Mouse (Mus musculus): ENCODE results near the gene Stpg3. TPM values are rescaled to one million over a fixed set of nuclear protein-coding genes. Genes with fewer than 3 reads are reported as not detected.

The Stpg3 gene
- not detected in 2 replicates for polyA plus RNA-seq (2012)

- no peak for TF ChIP-seq GATA1 (IDR thresholded peaks at IDR 0.05; ENCODE audit: low read length)
These were observed at the start of gene Stpg3 for GRCm38 (mm10) chr2:25214444-25214843. Gene Stpg3 (minus strand): TSS chr2:25214637.

DNA sequence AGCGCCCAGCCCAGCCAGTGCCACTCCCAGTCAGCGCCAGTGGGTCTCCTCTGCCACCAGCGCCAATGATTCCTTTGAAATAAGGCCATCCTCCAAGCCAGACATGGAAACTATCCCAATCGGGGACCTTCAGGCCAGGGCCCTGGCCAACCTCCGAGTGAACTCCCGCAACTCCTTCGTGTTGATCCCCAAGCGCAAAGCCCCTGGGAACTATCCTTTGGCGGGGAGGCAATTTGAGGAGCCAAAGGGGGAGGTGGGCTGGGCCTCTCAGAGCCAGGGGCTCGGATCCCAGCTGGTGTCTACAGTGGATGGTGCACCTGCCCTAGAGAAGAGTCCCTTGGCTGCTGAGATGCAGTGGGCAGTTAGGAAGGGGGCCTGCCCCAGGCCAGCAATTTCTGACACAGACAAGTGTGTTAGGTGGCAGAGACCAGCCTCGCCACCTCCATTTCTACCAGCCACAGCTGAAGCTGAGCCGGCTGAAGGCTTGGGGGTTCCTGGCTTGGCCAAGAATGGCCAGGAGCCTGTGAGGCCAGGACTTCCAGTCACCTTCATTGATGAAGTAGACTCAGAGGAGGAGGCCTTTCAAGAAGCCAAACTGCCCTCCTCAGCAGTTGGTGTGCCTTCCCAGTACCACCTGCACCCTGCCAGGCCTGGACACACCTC is 49.3 kb upstream of the Stpg3 start:
- TF ChIP-seq GATA1 (IDR thresholded peaks at IDR 0.05; ENCODE audit: low read length), result no peak

- TF ChIP-seq GATA1 (IDR thresholded peaks at IDR 0.05; ENCODE audit: low read length), result no peak
These were observed 48.6 kb upstream of the Stpg3 start for GRCm38 (mm10) chr2:25262795-25263622.

- no peak for TF ChIP-seq GATA1 (IDR thresholded peaks at IDR 0.05; ENCODE audit: low read length)
These were observed 47.9 kb upstream of the Stpg3 start, which contains the start of gene Tprn for GRCm38 (mm10) chr2:25262291-25262767. Gene Tprn (plus strand): TSS chr2:25262618.

- no peak for TF ChIP-seq GATA1 (IDR thresholded peaks at IDR 0.05; ENCODE audit: low read length)
These were observed 47.4 kb upstream of the Stpg3 start for GRCm38 (mm10) chr2:25261870-25262269.

DNA sequence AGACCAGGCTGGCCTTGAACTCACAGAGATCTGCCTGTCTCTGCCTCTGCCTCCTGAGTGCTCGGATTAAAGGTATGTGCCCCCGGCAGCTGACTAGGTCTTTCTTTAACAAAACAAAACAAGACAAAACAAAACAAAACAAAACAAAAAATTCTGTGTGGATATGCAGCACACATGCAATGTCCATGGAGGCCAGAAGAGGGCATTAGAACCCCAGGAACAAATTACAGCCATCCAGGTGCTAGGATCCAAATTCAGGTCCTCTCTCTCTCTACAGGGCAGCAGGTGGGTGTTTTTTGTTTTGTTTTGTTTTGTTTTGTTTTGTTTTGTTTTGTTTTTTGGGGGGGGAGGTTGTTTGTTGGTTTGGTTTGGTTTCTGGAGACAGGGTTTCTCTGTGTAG is 44.5 kb upstream of the Stpg3 start:
- no peak for TF ChIP-seq GATA1 (IDR thresholded peaks at IDR 0.05; ENCODE audit: low read length)

DNA sequence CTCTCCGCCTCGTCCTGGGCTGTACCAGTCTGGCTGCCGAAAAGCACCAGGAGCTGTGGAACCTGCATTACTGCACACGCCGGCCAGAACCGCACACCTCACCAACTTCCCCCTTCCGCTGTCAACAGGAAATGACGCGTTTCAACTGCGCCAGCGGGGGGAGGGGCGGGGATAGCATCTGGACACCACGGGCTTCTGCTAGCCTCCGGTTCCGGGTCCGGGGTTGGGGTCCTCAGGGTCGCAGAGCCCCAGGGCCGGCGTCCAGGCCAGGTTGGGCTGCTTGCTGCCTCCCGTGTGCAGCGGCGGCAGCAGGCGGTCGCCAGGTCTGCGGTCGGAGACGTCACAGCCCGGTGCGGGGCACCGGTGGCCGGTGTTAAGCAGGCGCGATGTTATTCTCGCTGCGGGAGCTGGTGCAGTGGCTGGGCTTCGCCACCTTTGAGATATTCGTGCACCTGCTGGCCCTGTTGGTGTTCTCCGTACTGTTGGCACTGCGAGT is 40.9 kb upstream of the Stpg3 start, which contains the start of gene Tmem203:
Gene Tmem203 (plus strand): TSS at position 156 of the 496 bp plus-strand sequence.
- TF ChIP-seq GATA1 (IDR thresholded peaks at IDR 0.05; ENCODE audit: low read length), result no peak

GRCm38 (mm10) chr2:25252331-25252730 is 37.9 kb upstream of the Stpg3 start:
- no peak for TF ChIP-seq GATA1 (IDR thresholded peaks at IDR 0.05; ENCODE audit: low read length)

GRCm38 (mm10) chr2:25246183-25247072 is 32.0 kb upstream of the Stpg3 start, which contains the start of gene AL732309.1:
Gene AL732309.1 (minus strand): TSS chr2:25246863.
- no peak for TF ChIP-seq GATA1 (IDR thresholded peaks at IDR 0.05; ENCODE audit: low read length)

- no peak for TF ChIP-seq GATA1 (IDR thresholded peaks at IDR 0.05; ENCODE audit: low read length)
These were observed 29.7 kb upstream of the Stpg3 start for GRCm38 (mm10) chr2:25244144-25244543.

DNA sequence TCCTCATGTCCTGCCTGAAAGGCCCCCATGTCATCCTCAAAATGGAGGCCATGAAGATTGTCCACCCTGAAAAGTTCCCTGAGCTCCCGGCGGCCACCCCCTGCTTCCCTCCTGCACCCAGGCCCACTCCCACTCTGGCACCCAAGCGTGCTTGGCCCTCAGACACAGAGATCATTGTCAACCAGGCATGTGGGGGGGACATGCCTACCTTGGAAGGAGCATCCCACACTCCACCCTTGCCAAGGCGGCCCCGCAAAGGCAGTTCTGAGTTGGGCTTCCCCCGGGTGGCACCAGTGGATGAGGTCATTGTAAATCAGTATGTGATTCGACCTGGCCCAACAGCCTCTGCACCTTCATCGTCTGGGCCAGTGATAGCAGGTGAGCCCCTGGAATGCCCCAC is 28.9 kb upstream of the Stpg3 start:
- no peak for TF ChIP-seq GATA1 (IDR thresholded peaks at IDR 0.05; ENCODE audit: low read length)

- no peak for TF ChIP-seq GATA1 (IDR thresholded peaks at IDR 0.05; ENCODE audit: low read length)
These were observed 27.7 kb upstream of the Stpg3 start, which contains the start of the genes Rnf208 and Cysrt1 for GRCm38 (mm10) chr2:25242101-25242506. Gene Rnf208 (plus strand): TSS chr2:25242255. Gene Cysrt1 (minus strand): TSS chr2:25242452.

GRCm38 (mm10) chr2:25241438-25241775 is 27.0 kb upstream of the Stpg3 start:
- TF ChIP-seq GATA1 (IDR thresholded peaks at IDR 0.05; ENCODE audit: low read length), result no peak

GRCm38 (mm10) chr2:25240723-25241437 is 26.4 kb upstream of the Stpg3 start:
- TF ChIP-seq GATA1 (IDR thresholded peaks at IDR 0.05; ENCODE audit: low read length), result no peak

All from G1E-ER4 (cell line).